Mouse (Mus musculus): ENCODE data around the gene Agap1. TPM values are rescaled to one million over a fixed set of nuclear protein-coding genes. Genes with fewer than 3 reads are reported as not detected.

The Agap1 gene
- polyA plus RNA-seq, 1 experiment from 2014 or later, result 11.3 TPM

DNA sequence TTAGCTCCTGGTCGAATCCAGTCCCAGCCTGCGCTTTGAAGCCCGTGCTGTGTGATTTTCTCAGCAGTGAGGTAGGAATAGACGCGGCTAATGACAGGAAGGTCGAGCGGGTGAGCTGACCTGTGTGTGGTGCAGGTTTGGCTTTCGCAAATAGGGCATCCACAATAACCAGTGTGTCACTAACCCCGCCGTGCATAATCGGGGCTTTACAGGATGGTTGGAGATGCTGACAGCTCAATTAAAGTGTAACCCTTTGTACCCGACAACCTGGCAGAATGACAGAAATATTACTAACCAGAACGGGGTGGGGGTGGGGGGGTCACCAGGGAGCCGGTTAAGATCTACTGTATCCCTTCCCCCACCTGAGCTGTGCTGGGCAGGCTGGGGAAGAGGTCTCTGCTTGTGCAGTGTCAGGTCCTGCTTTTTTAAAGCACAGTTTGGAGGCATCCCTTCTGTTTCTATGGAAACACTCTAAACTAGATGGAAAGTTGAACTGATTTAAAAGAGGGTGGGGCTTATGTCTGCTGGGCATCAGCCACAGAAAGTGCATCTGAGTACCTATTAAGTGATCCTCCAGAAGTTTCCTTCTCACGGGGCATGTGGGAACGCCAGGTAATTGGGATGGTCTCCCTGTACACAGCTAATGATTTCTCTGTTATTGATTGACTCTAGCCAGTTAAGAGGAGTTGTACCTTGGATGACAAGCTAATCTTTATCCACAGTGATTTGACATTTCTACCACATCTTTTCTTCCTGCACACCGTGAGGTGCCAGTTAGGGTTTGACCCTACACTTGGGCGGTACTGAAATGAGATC, 259.8 kb downstream of the Agap1 start:
- Histone ChIP-seq H3K4me3 (replicated peaks) (no peak overlapping the region), H3K9me3 (replicated peaks) (no peaks in the 10 kb centered on the region), H3K36me3 (no peaks in the 10 kb centered on the region), H3K9ac (no peak overlapping the region), H3K4me2 (no peak overlapping the region), H3K27me3 (no peaks in the 10 kb centered on the region), H3K4me1 (peaks cover 12% of the 10 kb centered on the region; the same call in 1 of the 2 replicates), H3K27ac (no peak overlapping the region)
- peak; percentile 74 for ATAC-seq (replicated peaks; ENCODE audit: low FRiP score)
- WGBS, result 37% methylated on average over 18 of the region's 18 CpGs

GRCm38 (mm10) chr1:89716234-89716633, 261.6 kb downstream of the Agap1 start:
- no peak overlapping the region for H3K4me3 ChIP-seq (replicated peaks)
- no peak overlapping the region for H3K9ac ChIP-seq
- H3K4me1 ChIP-seq, result peaks cover 9% of the 10 kb centered on the region; the same call in 1 of the 2 replicates
- H3K4me2 ChIP-seq, result no peak overlapping the region
- ATAC-seq (replicated peaks; ENCODE audit: low FRiP score), result no peak
- 82% methylated on average over 2 of the region's 2 CpGs for WGBS
- no peaks in the 10 kb centered on the region for H3K27me3 ChIP-seq
- H3K36me3 ChIP-seq, result no peaks in the 10 kb centered on the region
- no peak overlapping the region for H3K27ac ChIP-seq
- no peaks in the 10 kb centered on the region for H3K9me3 ChIP-seq (replicated peaks)

DNA sequence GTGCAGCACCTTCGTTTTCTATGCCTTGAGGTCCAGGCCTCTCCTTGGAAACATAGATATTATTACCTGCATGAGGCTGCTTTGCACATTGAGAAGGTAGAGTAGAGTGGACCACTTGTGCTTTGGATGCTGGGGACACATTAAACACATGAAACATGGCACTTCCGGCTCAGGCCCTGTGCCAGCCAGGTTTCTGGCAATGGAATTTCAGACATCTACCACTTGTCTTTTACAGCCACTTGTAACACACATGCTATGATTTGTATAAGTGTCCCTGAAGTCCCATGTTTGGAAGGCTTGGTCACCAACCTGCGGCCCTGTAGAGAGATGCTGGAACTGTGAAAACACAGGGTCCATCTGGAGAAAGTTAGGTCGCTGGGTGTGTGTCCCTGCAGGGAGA, 262.5 kb downstream of the Agap1 start:
- WGBS, result 85% methylated on average over 4 of the region's 4 CpGs
- H3K27ac ChIP-seq, result no peak overlapping the region
- no peak for ATAC-seq (replicated peaks; ENCODE audit: low FRiP score)

GRCm38 (mm10) chr1:89718782-89719403, 264.3 kb downstream of the Agap1 start:
- Histone ChIP-seq H3K27me3 (no peaks in the 10 kb centered on the region), H3K4me2 (no peak overlapping the region), H3K9me3 (replicated peaks) (no peaks in the 10 kb centered on the region), H3K4me1 (peaks cover 4% of the 10 kb centered on the region; the same call in 1 of the 2 replicates), H3K4me3 (replicated peaks) (no peak overlapping the region), H3K9ac (no peak overlapping the region), H3K36me3 (no peaks in the 10 kb centered on the region), H3K27ac (no peak overlapping the region)
- WGBS, result 66% methylated on average over 7 of the region's 7 CpGs
- no peak for ATAC-seq (replicated peaks; ENCODE audit: low FRiP score)

More for the DNA sequence above, 262.5 kb downstream of the Agap1 start:
- no peaks in the 10 kb centered on the region for H3K9me3 ChIP-seq (replicated peaks)
- peaks cover 9% of the 10 kb centered on the region; the same call in 1 of the 2 replicates for H3K4me1 ChIP-seq
- H3K4me3 ChIP-seq (replicated peaks), result no peak overlapping the region
- no peak overlapping the region for H3K4me2 ChIP-seq
- H3K9ac ChIP-seq, result no peak overlapping the region
- no peaks in the 10 kb centered on the region for H3K36me3 ChIP-seq
- H3K27me3 ChIP-seq, result no peaks in the 10 kb centered on the region

DNA sequence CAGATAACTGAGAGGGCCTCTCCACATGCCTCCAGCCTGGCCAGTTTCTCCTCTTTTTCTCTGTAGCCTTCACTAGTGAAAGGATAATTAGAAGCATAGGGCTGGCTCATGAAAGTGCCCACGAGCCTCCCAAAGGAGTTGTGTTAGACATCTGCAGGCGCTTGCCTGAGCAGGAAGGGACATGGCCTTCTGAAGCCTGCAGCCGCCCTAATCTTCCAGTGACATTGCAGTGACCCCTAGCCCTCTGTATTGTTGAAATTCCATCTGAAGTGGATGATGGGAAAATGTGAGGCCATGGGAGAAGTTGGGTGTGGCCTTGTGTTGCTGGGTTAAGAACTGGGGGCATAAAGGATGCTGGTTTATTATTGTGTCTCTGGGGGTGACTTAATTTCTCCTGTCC, 269.5 kb downstream of the Agap1 start:
- H3K4me2 ChIP-seq, result no peak overlapping the region
- WGBS, result 46% methylated on average over 3 of the region's 3 CpGs
- no peak overlapping the region for H3K27ac ChIP-seq
- H3K27me3 ChIP-seq, result no peaks in the 10 kb centered on the region
- H3K36me3 ChIP-seq, result peaks cover 24% of the 10 kb centered on the region
- no peak overlapping the region for H3K9ac ChIP-seq
- H3K9me3 ChIP-seq (replicated peaks), result no peaks in the 10 kb centered on the region
- peaks cover 11% of the 10 kb centered on the region for H3K4me1 ChIP-seq
- no peak for ATAC-seq (replicated peaks; ENCODE audit: low FRiP score)
- no peak overlapping the region for H3K4me3 ChIP-seq (replicated peaks)

DNA sequence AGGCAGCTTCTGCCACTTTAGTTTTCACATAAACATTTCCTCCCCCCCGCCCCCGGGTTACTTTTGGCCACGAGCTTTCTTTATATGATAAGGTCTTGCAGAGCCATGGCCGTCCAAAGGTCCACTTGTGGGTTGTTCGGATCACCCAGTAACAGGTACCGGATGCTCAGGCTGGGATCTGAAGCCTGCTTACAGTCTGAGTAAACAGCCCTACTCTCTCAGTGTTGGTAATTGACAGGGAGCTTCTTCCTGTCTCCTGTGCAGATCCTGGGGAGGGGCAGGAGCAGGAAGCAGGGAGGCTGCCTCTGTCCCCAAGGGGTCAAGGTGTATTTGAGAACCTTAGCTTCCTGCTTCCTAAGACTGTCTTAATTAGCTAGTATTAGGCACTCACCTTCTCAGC, 269.9 kb downstream of the Agap1 start:
- WGBS, result 60% methylated on average over 6 of the region's 6 CpGs
- H3K9ac ChIP-seq, result no peak overlapping the region
- peaks cover 11% of the 10 kb centered on the region for H3K4me1 ChIP-seq
- H3K27me3 ChIP-seq, result no peaks in the 10 kb centered on the region
- H3K4me2 ChIP-seq, result no peak overlapping the region
- peaks cover 26% of the 10 kb centered on the region for H3K36me3 ChIP-seq
- no peak for ATAC-seq (replicated peaks; ENCODE audit: low FRiP score)
- H3K27ac ChIP-seq, result no peak overlapping the region
- H3K9me3 ChIP-seq (replicated peaks), result no peaks in the 10 kb centered on the region
- H3K4me3 ChIP-seq (replicated peaks), result no peak overlapping the region

GRCm38 (mm10) chr1:89724957-89725356, 270.4 kb downstream of the Agap1 start:
- ATAC-seq (replicated peaks; ENCODE audit: low FRiP score), result no peak
- Histone ChIP-seq H3K27ac (no peak overlapping the region), H3K4me3 (replicated peaks) (no peak overlapping the region), H3K27me3 (no peaks in the 10 kb centered on the region), H3K9ac (no peak overlapping the region), H3K9me3 (replicated peaks) (no peaks in the 10 kb centered on the region), H3K4me1 (peaks cover 11% of the 10 kb centered on the region), H3K36me3 (peaks cover 26% of the 10 kb centered on the region), H3K4me2 (no peak overlapping the region)
- 68% methylated on average over 9 of the region's 9 CpGs for WGBS

DNA sequence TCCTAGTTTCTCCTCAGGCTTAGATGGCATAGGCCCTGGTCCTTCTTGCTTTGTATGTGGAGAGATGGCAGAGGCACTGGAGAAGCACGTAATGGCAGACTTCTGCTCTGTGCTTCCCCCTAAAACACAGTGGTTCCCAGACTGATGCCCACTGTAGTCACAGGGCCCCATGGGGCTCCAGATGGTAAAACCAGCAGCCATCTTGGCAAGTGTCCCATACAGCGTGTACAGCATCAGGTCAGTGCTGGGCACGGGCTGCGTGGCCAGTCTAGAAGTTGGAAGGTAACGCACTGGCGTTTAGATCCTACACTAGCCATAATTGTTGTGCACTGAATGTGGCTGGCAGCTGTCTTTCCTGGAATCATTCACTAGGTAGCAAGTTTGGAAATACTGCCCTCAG, 273.9 kb downstream of the Agap1 start:
- Histone ChIP-seq H3K9me3 (replicated peaks) (no peaks in the 10 kb centered on the region), H3K27me3 (0 out of 2 replicates have a peak, but pooled peaks cover 5% of the 10 kb centered on the region), H3K9ac (no peak overlapping the region), H3K4me2 (no peak overlapping the region), H3K4me1 (peaks cover 11% of the 10 kb centered on the region), H3K27ac (no peak overlapping the region), H3K36me3 (peaks cover 26% of the 10 kb centered on the region), H3K4me3 (replicated peaks) (no peak overlapping the region)
- no peak for ATAC-seq (replicated peaks; ENCODE audit: low FRiP score)
- 97% methylated on average over 6 of the region's 6 CpGs for WGBS

DNA sequence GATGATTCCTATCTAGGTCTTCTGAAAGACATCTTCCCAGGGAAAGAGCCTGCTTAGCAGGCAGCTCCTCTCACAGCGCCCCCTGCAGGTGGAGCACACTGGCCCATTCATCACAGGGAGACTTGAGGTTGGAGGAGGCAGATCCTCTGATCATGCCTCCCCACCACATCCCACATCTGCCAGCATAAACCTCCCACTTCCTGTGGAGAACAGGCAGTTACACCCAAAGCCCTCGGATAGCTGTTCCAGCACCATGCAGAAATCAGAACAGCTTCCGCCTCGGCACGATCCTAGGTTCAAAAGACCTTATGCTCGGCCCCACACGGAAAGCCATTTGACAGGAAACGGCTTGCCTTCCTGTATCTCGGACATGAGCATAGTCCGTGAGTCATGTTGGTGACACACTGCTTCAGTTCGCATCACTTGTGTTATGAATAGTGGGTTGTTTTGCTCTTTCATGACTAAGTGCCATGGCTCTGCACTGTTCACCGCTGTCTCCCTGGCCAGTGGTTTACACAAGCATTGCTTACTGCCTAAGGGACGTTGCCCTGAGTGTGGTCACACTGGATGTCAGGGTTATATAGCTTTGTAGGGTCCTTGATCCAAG, 276.1 kb downstream of the Agap1 start:
- ATAC-seq (replicated peaks; ENCODE audit: low FRiP score), result no peak; the same call in 1 of the 2 replicates
- Histone ChIP-seq H3K4me1 (peaks cover 22% of the 10 kb centered on the region), H3K36me3 (peaks cover 24% of the 10 kb centered on the region), H3K4me3 (replicated peaks) (no peak overlapping the region), H3K27me3 (0 out of 2 replicates have a peak, but pooled peaks cover 5% of the 10 kb centered on the region), H3K9ac (no peak overlapping the region), H3K9me3 (replicated peaks) (no peaks in the 10 kb centered on the region), H3K4me2 (no peak overlapping the region), H3K27ac (no peak overlapping the region)
- 77% methylated on average over 13 of the region's 13 CpGs for WGBS

DNA sequence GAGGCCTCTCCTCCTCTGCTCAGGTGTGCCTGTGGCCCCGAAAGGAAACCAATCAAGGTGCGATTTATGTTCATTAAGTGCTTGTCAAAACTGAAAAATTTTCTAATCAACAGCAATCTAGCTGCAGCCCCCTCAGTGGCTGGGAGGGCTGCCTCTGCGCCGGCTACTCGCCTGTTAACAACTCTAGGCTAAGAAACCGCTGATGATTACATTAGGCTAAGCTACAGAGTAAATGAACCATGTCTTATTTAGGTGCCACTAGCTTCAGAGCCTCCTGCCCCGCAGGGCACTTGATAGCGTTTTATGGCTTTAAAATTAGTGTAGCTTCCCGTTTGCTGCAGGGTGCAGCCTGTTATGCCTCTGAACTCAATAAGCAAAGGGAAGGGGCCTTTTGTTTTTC, 279.8 kb downstream of the Agap1 start:
- Histone ChIP-seq H3K27me3 (0 out of 2 replicates have a peak, but pooled peaks cover 9% of the 10 kb centered on the region), H3K36me3 (0 out of 2 replicates have a peak, but pooled peaks cover under 1% of the 10 kb centered on the region), H3K9me3 (replicated peaks) (no peaks in the 10 kb centered on the region), H3K9ac (no peak overlapping the region), H3K4me1 (peaks cover 26% of the 10 kb centered on the region), H3K4me2 (no peak overlapping the region), H3K27ac (no peak overlapping the region), H3K4me3 (replicated peaks) (no peak overlapping the region)
- 24% methylated on average over 9 of the region's 9 CpGs for WGBS
- ATAC-seq (replicated peaks; ENCODE audit: low FRiP score), result no peak

DNA sequence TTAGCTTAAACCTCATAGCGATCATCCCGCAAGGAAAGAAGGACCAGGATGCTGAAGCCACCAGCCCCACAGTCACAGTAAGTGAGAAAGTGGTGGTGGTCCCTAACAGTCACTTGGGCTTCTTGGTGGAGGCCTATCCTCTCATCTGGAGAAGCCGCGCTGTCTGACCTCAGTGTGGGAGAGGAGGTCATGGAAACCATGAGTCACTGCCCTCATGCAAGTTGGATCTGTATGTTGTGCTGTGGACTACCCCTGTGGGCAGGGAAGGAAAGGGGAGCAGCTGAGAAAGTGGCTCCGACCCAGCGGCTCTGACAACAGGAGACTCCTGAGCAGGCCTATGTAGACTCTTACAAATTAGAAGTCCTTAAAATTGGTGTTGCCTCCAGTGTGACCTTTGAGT, 280.5 kb downstream of the Agap1 start:
- H3K36me3 ChIP-seq, result no peaks in the 10 kb centered on the region
- H3K4me2 ChIP-seq, result no peak overlapping the region
- H3K9ac ChIP-seq, result no peak overlapping the region
- H3K4me3 ChIP-seq (replicated peaks), result no peak overlapping the region
- H3K27ac ChIP-seq, result no peak overlapping the region
- WGBS, result 49% methylated on average over 6 of the region's 6 CpGs
- no peaks in the 10 kb centered on the region for H3K9me3 ChIP-seq (replicated peaks)
- H3K27me3 ChIP-seq, result 0 out of 2 replicates have a peak, but pooled peaks cover 9% of the 10 kb centered on the region
- no peak for ATAC-seq (replicated peaks; ENCODE audit: low FRiP score)
- peaks cover 26% of the 10 kb centered on the region for H3K4me1 ChIP-seq

DNA sequence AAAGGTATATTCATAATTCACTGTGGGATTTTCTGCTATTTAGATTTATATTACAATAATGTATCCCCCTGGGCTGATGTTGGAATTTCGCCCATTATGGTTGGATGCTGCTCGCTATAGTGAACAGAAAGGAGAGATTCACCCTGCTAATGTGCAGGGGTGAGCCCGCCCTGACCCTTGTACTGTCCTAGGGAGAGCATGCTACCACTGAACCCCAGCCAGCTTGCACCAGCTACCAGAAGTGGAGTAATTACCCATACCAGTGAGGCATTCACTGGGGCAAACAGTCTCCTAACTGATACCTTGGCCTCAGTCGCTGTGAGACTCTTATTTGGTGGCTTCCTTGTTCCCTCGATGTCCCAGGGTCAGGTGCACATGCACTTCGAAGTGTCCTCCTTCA, 281.4 kb downstream of the Agap1 start:
- WGBS, result 90% methylated on average over 6 of the region's 6 CpGs
- no peak for ATAC-seq (replicated peaks; ENCODE audit: low FRiP score)

More for the DNA sequence above, 281.4 kb downstream of the Agap1 start:
- no peak overlapping the region for H3K4me3 ChIP-seq (replicated peaks)
- 0 out of 2 replicates have a peak, but pooled peaks cover 3% of the 10 kb centered on the region for H3K36me3 ChIP-seq
- peaks cover 26% of the 10 kb centered on the region for H3K4me1 ChIP-seq
- no peak overlapping the region for H3K9ac ChIP-seq
- no peaks in the 10 kb centered on the region for H3K9me3 ChIP-seq (replicated peaks)
- H3K27me3 ChIP-seq, result 0 out of 2 replicates have a peak, but pooled peaks cover 9% of the 10 kb centered on the region
- H3K27ac ChIP-seq, result no peak overlapping the region
- H3K4me2 ChIP-seq, result no peak overlapping the region
